Mouse (Mus musculus): Measurements from ENCODE around the gene Hnrnpll.
A peak's percentile ranks its signal among the peaks of the same experiment; 100 is the strongest.

The Hnrnpll gene

GRCm38 (mm10) chr17:80061783-80062619 is at the start of gene Hnrnpll:
Gene Hnrnpll (minus strand): TSS chr17:80062334.
- DNase-seq (ENCODE audit: low spot score), result peak; percentile 99

DNA sequence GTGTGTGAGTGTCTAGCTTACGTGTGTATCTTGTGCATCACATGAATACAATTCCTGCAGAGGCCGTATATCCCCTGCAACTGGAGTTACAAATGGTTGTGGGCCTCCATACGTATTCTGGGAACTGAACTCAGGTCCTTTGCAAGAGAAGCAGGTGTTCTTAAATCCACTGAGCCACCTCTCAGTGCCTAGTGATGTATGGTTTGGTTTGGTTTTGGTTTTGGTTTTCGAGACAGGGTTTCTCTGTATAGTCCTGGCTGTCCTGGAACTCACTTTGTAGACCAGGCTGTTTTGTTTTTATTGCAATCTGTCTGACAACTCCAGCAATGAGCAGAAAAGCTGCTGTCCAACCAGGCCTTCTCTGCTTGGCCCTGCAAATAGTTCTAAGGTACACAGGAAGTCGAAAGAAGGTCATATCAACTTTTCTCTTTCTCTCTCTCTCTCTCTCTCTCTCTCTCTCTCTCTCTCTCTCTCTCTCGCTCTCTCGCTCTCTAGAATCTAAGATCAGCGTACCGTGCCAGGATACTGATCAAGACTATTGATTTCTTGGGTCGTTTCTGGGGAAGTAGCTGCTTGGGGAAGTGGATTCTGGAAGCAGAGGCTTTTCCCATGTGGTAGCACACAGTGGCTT is 43.3 kb upstream of the Hnrnpll start:
- no peak for DNase-seq (ENCODE audit: low spot score)

GRCm38 (mm10) chr17:80099823-80100222 is 37.7 kb upstream of the Hnrnpll start:
- DNase-seq (ENCODE audit: low spot score), result no peak

GRCm38 (mm10) chr17:80097221-80097620 is 35.1 kb upstream of the Hnrnpll start:
- DNase-seq (ENCODE audit: low spot score), result no peak

DNA sequence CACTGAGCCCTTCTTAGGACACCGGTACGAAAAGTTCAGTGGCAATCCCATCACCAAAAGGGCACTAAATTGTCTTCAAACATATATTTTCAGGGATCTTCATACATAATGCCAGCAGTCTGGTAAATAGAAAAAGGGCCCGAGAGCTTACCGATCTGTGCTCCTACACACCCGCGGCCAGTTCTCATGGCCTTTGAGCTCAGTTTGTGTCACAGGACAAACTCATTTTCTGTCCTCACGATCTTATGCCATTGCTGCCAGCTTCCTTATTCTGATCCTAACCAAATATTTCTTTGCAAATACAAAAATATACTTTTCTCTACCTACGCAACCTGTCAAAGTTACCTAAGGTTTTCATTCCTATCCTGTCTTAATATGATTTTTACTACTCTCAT is 34.6 kb upstream of the Hnrnpll start:
- DNase-seq (ENCODE audit: low spot score), result no peak

- DNase-seq (ENCODE audit: low spot score), result peak; percentile 57
These were observed 34.0 kb upstream of the Hnrnpll start for GRCm38 (mm10) chr17:80096043-80096719.

- peak; percentile 11 for DNase-seq (ENCODE audit: low spot score)
These were observed 33.2 kb upstream of the Hnrnpll start for GRCm38 (mm10) chr17:80095254-80095899.

- no peak for DNase-seq (ENCODE audit: low spot score)
These were observed 29.9 kb upstream of the Hnrnpll start for GRCm38 (mm10) chr17:80091879-80092549.

GRCm38 (mm10) chr17:80090551-80090950 is 28.4 kb upstream of the Hnrnpll start:
- no peak for DNase-seq (ENCODE audit: low spot score)

DNA sequence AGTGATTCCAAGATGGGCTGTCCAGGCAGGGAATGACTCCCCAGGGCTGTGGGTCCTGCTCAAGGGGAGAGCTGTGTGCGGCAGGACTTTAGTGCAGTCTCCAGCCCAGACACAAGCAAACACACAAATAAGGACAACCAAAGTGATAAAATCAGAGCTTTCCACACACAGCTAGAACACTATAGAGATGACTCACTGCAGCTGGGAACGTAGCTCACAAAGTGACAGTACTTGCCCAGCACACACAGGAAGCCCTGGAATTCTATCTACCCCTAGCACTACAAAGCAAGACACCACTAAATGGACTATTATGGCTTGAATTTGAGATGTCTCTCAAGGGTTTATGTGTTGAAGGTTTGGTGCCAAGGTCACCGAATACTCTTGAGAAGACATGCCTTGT is 26.0 kb upstream of the Hnrnpll start:
- no peak for DNase-seq (ENCODE audit: low spot score)

DNA sequence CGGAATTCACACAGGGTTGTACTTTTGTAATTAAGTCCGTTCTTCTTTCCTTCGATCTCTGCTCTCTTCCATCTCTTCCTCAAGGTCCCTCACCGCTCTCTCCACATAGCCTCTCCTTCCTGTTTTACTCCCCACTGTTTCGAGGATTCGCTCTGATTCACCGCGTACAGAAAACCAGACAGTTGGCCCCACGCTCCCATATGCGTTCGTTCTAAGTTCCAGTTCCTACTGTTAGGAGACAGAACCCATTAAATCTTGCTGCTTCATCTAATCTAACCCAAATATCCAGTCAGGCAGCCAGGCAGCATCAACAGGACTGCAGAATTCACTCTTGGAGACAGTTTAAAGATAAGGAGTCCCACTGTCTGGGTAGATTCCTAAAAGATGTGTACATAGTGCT is 24.5 kb upstream of the Hnrnpll start:
- no peak for DNase-seq (ENCODE audit: low spot score)

DNA sequence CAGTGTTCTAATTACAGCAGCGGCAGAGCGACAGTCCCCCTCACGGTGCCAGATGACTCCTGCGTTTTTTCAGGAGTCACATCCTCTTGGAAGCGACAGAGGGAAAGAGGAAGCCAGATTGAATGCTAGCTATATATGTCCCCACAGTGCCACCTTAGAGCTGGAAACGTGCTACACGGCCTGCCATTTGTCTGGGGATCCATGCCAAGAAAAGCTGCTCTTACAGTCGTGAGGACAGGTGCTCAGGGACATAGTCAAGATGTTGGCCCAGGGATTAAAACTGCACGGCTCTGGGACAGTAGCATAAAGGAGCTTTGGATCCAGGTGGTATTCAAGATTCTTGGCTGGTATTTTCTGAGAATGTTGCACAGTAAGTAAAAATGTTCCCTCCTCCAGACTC is 22.3 kb upstream of the Hnrnpll start:
- no peak for DNase-seq (ENCODE audit: low spot score)

DNA sequence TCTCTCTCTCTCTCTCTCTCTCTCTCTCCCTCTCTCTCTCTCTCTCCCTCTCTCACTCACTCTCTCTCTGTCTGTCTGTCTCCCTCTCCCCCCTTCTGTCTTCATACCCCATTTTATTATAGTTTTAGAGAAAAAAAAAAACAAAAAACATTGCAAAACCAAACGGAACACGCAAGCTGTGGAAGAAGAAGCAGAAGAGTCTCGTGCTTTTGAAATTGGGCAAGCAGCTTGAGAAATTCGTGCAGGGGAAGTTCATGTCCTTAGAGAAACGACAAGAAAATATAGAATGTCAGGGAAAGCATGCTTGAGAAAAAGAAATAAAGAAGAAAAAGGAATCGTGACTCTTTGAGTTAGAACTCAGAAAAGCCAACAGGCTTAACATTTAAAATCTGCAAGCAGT is 21.1 kb upstream of the Hnrnpll start:
- DNase-seq (ENCODE audit: low spot score), result no peak

- DNase-seq (ENCODE audit: low spot score), result no peak
These were observed 16.6 kb upstream of the Hnrnpll start for GRCm38 (mm10) chr17:80078726-80079125.

GRCm38 (mm10) chr17:80067257-80067656 is 5.1 kb upstream of the Hnrnpll start:
- no peak for DNase-seq (ENCODE audit: low spot score)

DNA sequence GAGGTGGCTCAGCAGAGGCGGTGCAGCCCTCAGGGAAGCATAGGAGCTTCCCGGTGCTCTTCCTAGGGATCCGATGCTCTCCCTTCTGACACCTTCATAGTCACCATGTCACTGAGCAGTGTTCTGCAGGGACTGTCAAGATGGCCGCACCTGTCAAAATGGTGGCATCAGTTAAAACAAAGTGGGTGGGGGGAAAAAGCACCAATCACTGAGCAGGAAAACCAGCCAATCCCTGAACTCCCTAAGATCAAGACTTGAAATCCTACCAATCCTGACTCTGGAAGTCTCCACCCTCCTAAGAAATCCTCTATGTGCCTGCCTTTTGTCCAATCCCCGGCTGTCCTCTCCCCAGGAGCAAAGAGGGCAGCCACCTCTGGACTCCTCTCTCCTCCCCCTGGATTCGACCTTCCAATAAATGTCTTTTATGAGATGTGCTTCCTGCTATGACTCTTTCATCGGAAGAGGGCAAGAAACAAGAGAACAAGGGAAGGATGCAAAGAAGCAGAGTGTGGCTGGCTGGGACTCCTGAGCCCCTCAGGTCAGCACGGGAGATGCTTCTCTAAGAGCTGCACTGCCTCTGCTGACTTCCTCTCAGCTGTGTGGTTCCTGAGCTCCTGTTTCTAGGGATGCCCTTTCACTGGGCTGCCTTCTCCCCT is 1.8 kb upstream of the Hnrnpll start:
- no peak for DNase-seq (ENCODE audit: low spot score)

DNA sequence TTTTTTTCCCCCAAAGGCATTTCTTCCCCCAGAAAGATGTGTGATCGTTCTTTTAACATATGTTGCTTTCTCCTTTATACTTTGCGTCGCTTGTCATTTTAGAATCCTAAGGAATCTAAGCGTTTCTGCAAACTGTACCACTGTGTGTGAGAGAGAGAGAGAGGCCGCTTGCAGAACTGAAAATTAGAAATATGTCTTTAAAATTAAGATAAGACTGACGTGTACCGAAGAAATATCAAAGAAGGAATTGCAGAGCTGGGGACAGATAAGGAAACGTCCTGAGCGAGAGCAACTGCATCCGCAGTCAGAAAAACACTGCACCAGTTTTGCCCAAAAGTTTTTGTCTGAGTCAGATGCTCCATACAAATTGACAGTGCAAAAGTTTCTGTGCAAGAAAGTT is 1.3 kb upstream of the Hnrnpll start:
- no peak for DNase-seq (ENCODE audit: low spot score)

DNA sequence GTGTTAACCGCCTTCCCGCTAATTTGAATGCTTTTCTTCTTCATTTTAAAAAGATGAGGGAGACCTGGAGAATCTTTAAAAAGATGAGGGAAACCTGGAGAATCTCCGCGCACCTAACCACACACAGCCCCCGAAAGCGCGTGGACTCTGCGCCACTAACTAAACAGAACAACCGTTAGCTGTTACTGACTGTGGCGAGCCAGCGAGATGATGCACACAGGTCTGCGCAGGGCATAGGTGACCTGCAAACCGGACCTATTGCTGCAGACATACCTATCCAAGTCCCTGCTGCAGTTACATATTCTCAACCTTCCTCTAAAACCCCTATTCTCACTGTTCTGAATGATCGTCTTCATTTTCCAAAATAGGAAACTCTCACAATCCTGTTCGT is 481 bp upstream of the Hnrnpll start:
- no peak for DNase-seq (ENCODE audit: low spot score)

DNA sequence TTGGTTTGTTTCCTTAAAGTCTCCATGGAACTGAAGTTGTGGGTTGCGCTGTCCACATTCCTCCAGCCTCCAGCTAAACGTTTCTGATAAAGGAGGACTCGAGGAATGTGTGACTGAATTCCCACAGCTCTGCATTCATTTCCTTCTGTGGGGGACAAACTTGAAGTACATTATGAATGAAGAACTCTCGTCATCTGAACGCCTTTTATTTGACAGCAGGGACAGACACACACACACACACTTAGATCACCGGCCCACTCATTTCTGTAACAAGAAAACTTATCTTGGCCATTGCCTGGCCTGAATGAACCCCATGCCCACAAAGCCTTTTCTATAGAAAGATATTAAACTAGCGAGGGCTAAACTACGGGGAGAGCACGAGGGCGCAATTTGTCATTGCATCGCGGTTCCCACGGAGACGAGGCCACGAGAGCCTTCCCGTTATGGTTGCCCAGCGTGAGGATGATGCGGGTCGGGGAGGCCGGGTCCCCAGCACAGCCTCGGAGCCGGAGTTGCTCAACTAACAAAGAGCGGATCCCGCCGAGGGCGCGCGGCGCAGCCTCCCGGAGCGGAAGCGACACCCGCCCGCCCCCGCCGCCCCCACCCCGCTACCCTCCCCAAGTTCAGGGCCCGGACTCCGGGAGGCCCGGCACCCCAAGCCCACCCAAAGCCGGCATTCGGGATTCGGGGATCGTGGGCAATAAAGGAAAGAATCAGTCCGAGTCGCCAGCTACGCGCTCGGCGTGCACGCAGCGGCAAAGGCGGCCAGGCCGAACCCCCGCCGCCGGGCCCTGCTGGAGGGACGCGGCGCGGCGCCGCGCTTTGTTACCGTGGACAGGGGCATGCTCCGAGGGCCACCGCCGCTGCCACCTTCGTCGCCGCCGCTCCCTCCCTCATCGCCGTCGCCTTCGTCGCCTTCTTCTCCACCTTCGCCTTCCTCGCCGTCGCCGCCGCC is 1.0 kb downstream of the Hnrnpll start:
- DNase-seq (ENCODE audit: low spot score), result peak; percentile 46

DNA sequence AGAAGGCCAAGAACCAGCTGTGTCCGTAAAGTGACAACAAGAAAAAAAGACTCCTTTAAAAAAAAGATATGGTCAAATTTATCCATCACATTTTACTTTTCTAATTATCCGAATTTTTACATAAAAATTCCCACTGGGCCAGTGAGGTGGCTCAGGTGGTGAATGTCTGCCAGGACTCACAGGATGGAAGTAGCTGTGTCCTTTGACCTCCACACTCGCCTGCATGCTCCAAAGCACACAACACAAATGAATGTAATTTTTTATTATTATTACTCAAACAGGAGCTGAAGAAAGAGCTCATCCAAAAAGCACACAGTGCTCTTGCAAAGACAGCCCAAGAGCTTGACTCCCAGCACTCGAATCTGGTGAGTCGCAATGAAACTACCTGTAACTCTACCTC is 2.0 kb downstream of the Hnrnpll start:
- no peak for DNase-seq (ENCODE audit: low spot score)
